Mouse (Mus musculus) CH12.LX (cell line): ENCODE measurements at regions not wholly inside any gene's neighbourhood (a gene's known extent, or its start where the extent isn't known, plus 50 kb on each side); places are given as distances from the start of the nearest gene placed in this dataset.

Source experiments
- DNase-seq: peaks from one replicate; pipeline ENCODE4 v3.0.0-alpha.2; 2013; ENCODE audit errors: extremely low read depth
- H3K27ac ChIP-seq: 2 replicates; pipeline ENCODE4 v1.5.1; 2012; ENCODE audit warnings: low read depth, mild to moderate bottlenecking, control low read depth, moderate library complexity; ENCODE audit not compliant: insufficient read depth
- H3K27me3 ChIP-seq: replicated peaks from 2 replicates; pipeline ENCODE3; 2012; ENCODE audit warnings: inconsistent platforms
- H3K36me3 ChIP-seq, 2 experiments: replicated peaks in 1 of 2; 2 replicates each; pipeline versions ENCODE3 to v1.6.1; 2012; ENCODE audit warnings: inconsistent platforms in 1 of 2, low read length in 1 of 2, mild to moderate bottlenecking in 1 of 2, mixed read lengths in 1 of 2, moderate library complexity in 1 of 2; ENCODE audit not compliant: control insufficient read depth in 1 of 2, insufficient read depth in 1 of 2
- H3K4me1 ChIP-seq, 2 experiments: 2 replicates each; pipeline ENCODE4 v1.6.1; 2012; ENCODE audit warnings: inconsistent platforms in 1 of 2, moderate library complexity in 1 of 2; ENCODE audit not compliant: insufficient read depth in 2 of 2, control insufficient read depth in 1 of 2
- H3K4me2 ChIP-seq: 2 replicates; pipeline ENCODE4 v1.6.1; 2012; ENCODE audit warnings: low read depth, mild to moderate bottlenecking, control low read depth; ENCODE audit not compliant: poor library complexity, insufficient read depth, severe bottlenecking
- H3K4me3 ChIP-seq, 3 experiments: fragments of 150-350 bp in 1 of 3; sonication (generic) in 1 of 3; replicated peaks in 1 of 3; 2 replicates each; pipeline versions ENCODE3 to v1.5.1; 2011 to 2012; ENCODE audit warnings: low read depth in 2 of 3, low read length in 2 of 3, mild to moderate bottlenecking in 2 of 3, moderate library complexity in 2 of 3, control low read depth in 1 of 3, improper control_type of control experiment in 1 of 3, inconsistent platforms in 1 of 3, mixed read lengths in 1 of 3; ENCODE audit not compliant: poor library complexity in 1 of 3
- H3K79me2 ChIP-seq: replicated peaks from 2 replicates; pipeline ENCODE4 v1.6.1; 2012; ENCODE audit warnings: mild to moderate bottlenecking, moderate library complexity; ENCODE audit not compliant: control insufficient read depth, poor library complexity, insufficient read depth, severe bottlenecking; ENCODE audit errors: extremely low read depth
- H3K9ac ChIP-seq: 2 replicates; pipeline ENCODE4 v1.6.1; 2012; ENCODE audit warnings: low read depth, mild to moderate bottlenecking, control low read depth, moderate library complexity; ENCODE audit not compliant: insufficient read depth
- H3K9me3 ChIP-seq: replicated peaks from 2 replicates; pipeline ENCODE3; 2012; ENCODE audit warnings: low read length, inconsistent platforms, mixed read lengths
- BHLHE40 ChIP-seq: IDR thresholded peaks from 2 replicates; pipeline ENCODE4 v1.6.1; 2011; ENCODE audit warnings: mild to moderate bottlenecking, low read depth, low read length, improper control_type of control experiment
- CTCF ChIP-seq, 2 experiments: IDR thresholded peaks in 1 of 2; conservative IDR thresholded peaks in 1 of 2; 2 replicates each; pipeline ENCODE4 v1.5.1; 2011 to 2012; ENCODE audit warnings: low read depth in 2 of 2, low read length in 2 of 2, improper control_type of control experiment in 1 of 2, inconsistent platforms in 1 of 2, mild to moderate bottlenecking in 1 of 2, moderate library complexity in 1 of 2
- ELF1 ChIP-seq: IDR thresholded peaks from 2 replicates; pipeline ENCODE4 v1.6.1; 2014; ENCODE audit warnings: low read depth, mild to moderate bottlenecking, inconsistent platforms, low read length, improper control_type of control experiment
- EP300 ChIP-seq: IDR thresholded peaks from 2 replicates; pipeline ENCODE4 v1.6.1; 2011; ENCODE audit warnings: low read length, improper control_type of control experiment
- HCFC1 ChIP-seq: IDR thresholded peaks from 2 replicates; pipeline ENCODE4 v1.6.1; 2012; ENCODE audit warnings: low read depth, mild to moderate bottlenecking, inconsistent platforms, low read length, improper control_type of control experiment
- IRF4 ChIP-seq: IDR thresholded peaks from 2 replicates; pipeline ENCODE4 v1.6.1; 2014; ENCODE audit warnings: low read depth, mild to moderate bottlenecking, inconsistent platforms, low read length, improper control_type of control experiment
- MEF2A ChIP-seq: IDR thresholded peaks from 2 replicates; pipeline ENCODE4 v1.6.1; 2014; ENCODE audit warnings: low read depth, mild to moderate bottlenecking, inconsistent platforms, low read length, improper control_type of control experiment, borderline replicate concordance
- NELFE ChIP-seq: IDR thresholded peaks from 2 replicates; pipeline ENCODE4 v1.6.1; 2011; ENCODE audit warnings: low read depth, low read length, improper control_type of control experiment
- NRF1 ChIP-seq: IDR thresholded peaks from 2 replicates; pipeline ENCODE4 v1.6.1; 2014; ENCODE audit warnings: low read depth, mild to moderate bottlenecking, inconsistent platforms, low read length, improper control_type of control experiment, moderate library complexity
- RAD21 ChIP-seq: IDR thresholded peaks from 2 replicates; pipeline ENCODE4 v1.6.1; 2011; ENCODE audit warnings: low read depth, mild to moderate bottlenecking, low read length, improper control_type of control experiment, moderate library complexity
- TCF12 ChIP-seq: IDR thresholded peaks from 2 replicates; pipeline ENCODE4 v1.6.1; 2014; ENCODE audit warnings: low read depth, mild to moderate bottlenecking, inconsistent platforms, low read length, improper control_type of control experiment
- ZC3H11A ChIP-seq: IDR thresholded peaks from 2 replicates; pipeline ENCODE4 v1.6.1; 2012; ENCODE audit warnings: low read depth, mild to moderate bottlenecking, inconsistent platforms, low read length, improper control_type of control experiment
- ZKSCAN1 ChIP-seq: IDR thresholded peaks from 2 replicates; pipeline ENCODE4 v1.6.1; 2012; ENCODE audit warnings: low read depth, inconsistent platforms, low read length, improper control_type of control experiment, borderline replicate concordance
- dilution Hi-C: fragments of 300-500 bp; cut with MboI; formaldehyde crosslinking; loops from 2 replicates; pipeline ENCODE4 v1.14.3; 2020; ENCODE audit warnings: low sequenced_read_pairs; ENCODE audit not compliant: extremely low pct_unique_long_range_greater_than_20kb, extremely low pct_ligation_motif_present
- in situ Hi-C: fragments of 300-500 bp; cut with MboI; formaldehyde crosslinking; loops from 3 replicates; pipeline ENCODE4 v1.14.3; 2019; ENCODE audit warnings: low sequenced_read_pairs, low pct_ligation_motif_present, low pct_unique_long_range_greater_than_20kb, mixed read lengths

DNA sequence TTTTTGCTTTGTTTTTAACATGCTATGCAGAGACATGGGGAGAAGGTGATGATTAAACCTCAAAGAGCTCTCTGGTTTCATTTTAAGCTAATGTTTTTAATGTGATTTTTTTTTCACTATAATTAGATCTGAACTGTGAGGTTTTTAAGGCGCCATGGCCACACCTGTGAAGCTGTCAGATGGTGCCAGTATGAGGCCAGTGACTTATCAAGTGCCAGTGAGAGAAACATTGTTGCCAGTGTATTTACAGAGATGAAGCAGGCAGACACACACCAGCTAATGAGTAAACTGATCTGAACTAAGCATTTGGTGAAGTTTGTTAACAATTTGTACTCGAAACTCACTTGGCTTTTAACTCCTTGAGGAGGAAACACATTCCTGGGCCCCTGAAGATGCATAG is 99.3 kb upstream of the Abi3bp start:
- Histone ChIP-seq H3K9me3 (no peaks in the 10 kb centered on the region), H3K4me3 (no peak overlapping the region), H3K27ac (no peak overlapping the region), H3K36me3 (no peaks in the 10 kb centered on the region), H3K79me2 (no peaks in the 10 kb centered on the region), H3K4me1 (no peaks in the 10 kb centered on the region), H3K9ac (no peak overlapping the region), H3K27me3 (no peaks in the 10 kb centered on the region), H3K4me2 (no peak overlapping the region)
- in situ Hi-C loops, result no loop called here
- no peak for TF ChIP-seq TCF12
- TF ChIP-seq EP300, result no peak
- no peak for TF ChIP-seq CTCF (conservative IDR thresholded peaks at IDR 0.05 in 1 of 2, IDR thresholded peaks at IDR 0.05 in 1 of 2; ENCODE audit: low read depth in 2 of 2, low read length in 2 of 2)
- DNase-seq, result no peak
- dilution Hi-C loops, result no loop called here

DNA sequence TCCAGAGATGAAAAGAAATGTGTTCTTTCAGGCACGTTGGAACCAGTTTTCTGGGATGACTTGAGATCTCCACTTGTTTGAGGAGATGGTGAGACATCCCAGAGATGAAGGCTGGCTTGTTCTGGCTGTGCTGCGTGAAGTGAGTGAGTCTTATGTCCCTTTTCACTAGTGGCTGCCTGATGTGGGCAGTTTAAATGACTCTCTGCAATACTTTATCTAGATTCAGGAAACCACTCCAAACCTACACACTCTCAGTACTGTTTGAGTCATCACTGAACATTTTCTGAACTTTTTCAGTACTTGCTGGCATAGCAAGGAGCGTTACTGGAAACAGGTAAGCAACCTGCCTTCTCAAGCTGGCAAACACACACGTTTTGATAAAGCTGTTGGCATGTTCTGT is 97.0 kb upstream of the Abi3bp start:
- in situ Hi-C loops, result no loop called here
- H3K4me2 ChIP-seq, result no peak overlapping the region
- H3K27ac ChIP-seq, result no peak overlapping the region
- H3K36me3 ChIP-seq, result no peaks in the 10 kb centered on the region
- no peaks in the 10 kb centered on the region for H3K9me3 ChIP-seq
- no peaks in the 10 kb centered on the region for H3K4me1 ChIP-seq
- no peak for DNase-seq
- H3K79me2 ChIP-seq, result no peaks in the 10 kb centered on the region
- H3K9ac ChIP-seq, result no peak overlapping the region
- no peak overlapping the region for H3K4me3 ChIP-seq
- no peaks in the 10 kb centered on the region for H3K27me3 ChIP-seq
- dilution Hi-C loops, result no loop called here
- TF ChIP-seq ZC3H11A (no peak), MEF2A (no peak), RAD21 (no peak), TCF12 (no peak), HCFC1 (no peak), EP300 (no peak), IRF4 (no peak), NRF1 (no peak)

DNA sequence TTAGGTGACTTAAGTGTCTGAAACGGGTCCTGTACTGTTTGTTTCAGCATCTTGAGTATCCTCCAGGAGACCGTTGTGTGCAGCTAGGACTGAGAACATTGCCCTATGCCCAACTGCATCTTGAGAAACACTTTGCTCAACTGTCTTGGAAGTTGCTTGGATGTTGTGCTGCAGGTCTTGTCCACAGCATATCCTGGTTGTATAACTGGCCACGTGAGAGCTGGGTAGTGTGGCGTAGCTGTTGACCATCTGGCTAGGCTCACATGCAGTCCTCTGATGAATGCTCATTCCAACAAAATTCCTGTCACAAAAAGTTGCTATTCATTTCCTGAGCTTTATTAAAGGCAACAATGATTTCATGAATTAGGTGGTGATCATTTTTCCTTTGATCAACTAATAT is 91.1 kb upstream of the Abi3bp start:
- no peaks in the 10 kb centered on the region for H3K36me3 ChIP-seq
- H3K27me3 ChIP-seq, result no peaks in the 10 kb centered on the region
- no peaks in the 10 kb centered on the region for H3K79me2 ChIP-seq
- dilution Hi-C loops (no loop called here), in situ Hi-C loops (no loop called here)
- H3K4me1 ChIP-seq, result no peaks in the 10 kb centered on the region
- no peak overlapping the region for H3K4me2 ChIP-seq
- TF ChIP-seq NELFE (no peak), ZC3H11A (no peak), TCF12 (no peak), ZKSCAN1 (no peak), BHLHE40 (no peak), ELF1 (no peak)
- no peak overlapping the region for H3K4me3 ChIP-seq
- H3K9ac ChIP-seq, result no peak overlapping the region
- H3K27ac ChIP-seq, result no peak overlapping the region
- DNase-seq, result no peak
- H3K9me3 ChIP-seq, result no peaks in the 10 kb centered on the region
